Mouse (Mus musculus): ENCODE results near the gene 2010003K11Rik.
"Not testable (repeated sequence)": the region's sequence is repeated elsewhere in the genome, so short reads cannot be mapped to it uniquely, and the experiment has no call there.

2010003K11Rik gene

GRCm38 (mm10) chr19:4455071-4455800 lies 43.1 kb downstream of the 2010003K11Rik start:
- DNase-seq, result no peak

GRCm38 (mm10) chr19:4454040-4454439 lies 44.3 kb downstream of the 2010003K11Rik start:
- DNase-seq, result not testable (repeated sequence)

- no peak for DNase-seq
These were observed 45.9 kb downstream of the 2010003K11Rik start for GRCm38 (mm10) chr19:4452525-4452924.

GRCm38 (mm10) chr19:4451965-4452364 lies 46.4 kb downstream of the 2010003K11Rik start:
- no peak for DNase-seq

- no peak for DNase-seq
These were observed 47.3 kb downstream of the 2010003K11Rik start for GRCm38 (mm10) chr19:4451098-4451497.

- no peak for DNase-seq
These were observed 47.7 kb downstream of the 2010003K11Rik start for GRCm38 (mm10) chr19:4450666-4451065.

GRCm38 (mm10) chr19:4449230-4449629 lies 49.2 kb downstream of the 2010003K11Rik start:
- no peak for DNase-seq

GRCm38 (mm10) chr19:4447445-4447844 lies 50.9 kb downstream of the 2010003K11Rik start:
- no peak for DNase-seq
